Mouse (Mus musculus) embryo, embryonic 11.5 days (tissue): Measurements from ENCODE around the gene Vmn1r93.
"Not testable (repeated sequence)": the region's sequence is repeated elsewhere in the genome, so short reads cannot be mapped to it uniquely, and the experiment has no call there.

Experiments used
- DNase-seq: peaks from one replicate; pipeline ENCODE4 v3.0.0-alpha.2; 2012; ENCODE audit warnings: low read depth, low spot score

The Vmn1r93 gene

GRCm38 (mm10) chr7:20138988-20139387 is at the start of gene Vmn1r93:
Gene Vmn1r93, minus strand, starts transcription at chr7:20139088.
- not testable (repeated sequence) for DNase-seq

- not testable (repeated sequence) for DNase-seq
Measured at GRCm38 (mm10) chr7:20168277-20168676, 29.4 kb upstream of the Vmn1r93 start, which contains the start of gene Vmn1r94. Gene Vmn1r94, minus strand, starts transcription at chr7:20168377.

DNA sequence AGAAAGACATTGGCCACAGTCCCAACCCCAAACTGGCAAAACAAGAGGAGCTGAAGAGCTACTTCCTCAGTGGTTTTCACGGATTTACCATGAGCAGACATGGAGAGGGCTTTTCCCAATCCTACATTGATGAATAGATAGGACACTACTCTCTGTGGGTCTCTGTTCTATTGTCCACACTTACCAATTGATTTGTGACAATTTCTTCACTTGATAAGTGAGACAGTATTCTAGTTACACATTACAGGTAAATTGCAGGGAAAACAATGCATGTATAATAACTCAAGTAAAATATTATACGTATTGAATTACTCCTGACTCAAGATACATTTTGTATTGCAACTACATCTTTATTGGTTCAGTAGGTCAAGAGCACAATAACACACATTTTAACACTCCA is 16.4 kb downstream of the Vmn1r93 start, which contains the start of gene Gm16442:
TSS of gene Gm16442 (minus strand) at position 101 of the 400 bp plus-strand sequence.
- DNase-seq: not testable (repeated sequence)

- DNase-seq: not testable (repeated sequence)
Measured at GRCm38 (mm10) chr7:20099380-20099779, 39.5 kb downstream of the Vmn1r93 start, which contains the start of gene Vmn1r91. Gene Vmn1r91, plus strand, starts transcription at chr7:20099680.
